Mouse (Mus musculus) hindbrain, embryonic 11.5 days (tissue): ENCODE results near the gene Tead1. TPM values are rescaled to one million over a fixed set of nuclear protein-coding genes. Genes with fewer than 3 reads are reported as not detected.

Source experiments
- ATAC-seq: fragments of 200-750 bp; cut with Nextera tagmentation; 2 replicates; pipeline ENCODE4 v1.8.0; 2017; ENCODE audit warnings: mild to moderate bottlenecking, moderate TSS enrichment, moderate library complexity; ENCODE audit not compliant: low FRiP score
- DNase-seq: peaks from one replicate; pipeline ENCODE4 v3.0.0-alpha.2; 2015; ENCODE audit warnings: low spot score
- H3K27ac ChIP-seq: fragments of 300-500 bp; sonication (generic); 2 replicates; pipeline ENCODE4 v1.5.1; 2014; ENCODE audit warnings: mild to moderate bottlenecking, low read depth, low read length
- H3K27me3 ChIP-seq: fragments of 300-500 bp; sonication (generic); 2 replicates; pipeline ENCODE4 v1.6.1; 2014; ENCODE audit warnings: mild to moderate bottlenecking, low read length, moderate library complexity, mixed read lengths; ENCODE audit not compliant: control insufficient read depth, insufficient read depth
- H3K36me3 ChIP-seq: fragments of 300-500 bp; sonication (generic); 2 replicates; pipeline ENCODE4 v1.6.1; 2014; ENCODE audit warnings: mild to moderate bottlenecking, low read length, moderate library complexity, mixed read lengths; ENCODE audit not compliant: control insufficient read depth, insufficient read depth
- H3K4me1 ChIP-seq: fragments of 300-500 bp; sonication (generic); replicated peaks from 2 replicates; pipeline ENCODE4 v1.6.1; 2014; ENCODE audit warnings: low read length, mixed read lengths; ENCODE audit not compliant: control insufficient read depth, insufficient read depth
- H3K4me2 ChIP-seq: fragments of 300-500 bp; sonication (generic); replicated peaks from 2 replicates; pipeline ENCODE4 v1.6.1; 2014; ENCODE audit warnings: mild to moderate bottlenecking, low read depth, low read length
- H3K4me3 ChIP-seq: fragments of 300-500 bp; sonication (generic); 2 replicates; pipeline ENCODE4 v1.5.1; 2014; ENCODE audit warnings: low read depth, low read length
- H3K9ac ChIP-seq: fragments of 300-500 bp; sonication (generic); 2 replicates; pipeline ENCODE4 v1.6.1; 2014; ENCODE audit warnings: low read depth, low read length
- H3K9me3 ChIP-seq: fragments of 300-500 bp; sonication (generic); 2 replicates; pipeline ENCODE4 v1.6.1; 2016; ENCODE audit warnings: low read length; ENCODE audit not compliant: control insufficient read depth
- WGBS: fragments of 180-500 bp; shearing (Covaris S2); extraction: QIAGEN DNeasy Blood & Tissue Kit; methylation state at CpG from one replicate; pipeline ENCODE4 v1.1.7; 2014; 5-methylcytosine and 5-hydroxymethylcytosine counted together
- polyA plus RNA-seq: library from polyadenylated mRNA; unstranded; fragments of >200 nt; fragmentation: Nextera tagmentation; extraction: Ambion mirVana; gene quantifications from 2 replicates; pipeline ENCODE4 v1.2.1, GENCODE M21; 2014

Gene Tead1
- polyA plus RNA-seq, 1 experiment from 2014 or later = 23.2 TPM

- H3K9ac ChIP-seq = peak overlapping the region; percentile 31; the same call in 1 of the 2 replicates
Measured at GRCm38 (mm10) chr7:112697162-112697841, 18.2 kb downstream of the Tead1 start.

GRCm38 (mm10) chr7:112700082-112700481 lies 21.0 kb downstream of the Tead1 start:
- DNase-seq (no peak), ATAC-seq (no peak)
- peaks cover 16% of the 10 kb centered on the region for H3K4me1 ChIP-seq
- WGBS = 56% methylated on average over 5 of the region's 5 CpGs
- H3K9ac ChIP-seq = no peak overlapping the region
- H3K9me3 ChIP-seq = no peaks in the 10 kb centered on the region
- no peaks in the 10 kb centered on the region for H3K36me3 ChIP-seq
- no peaks in the 10 kb centered on the region for H3K27me3 ChIP-seq
- H3K4me3 ChIP-seq = no peak overlapping the region
- no peak overlapping the region for H3K27ac ChIP-seq
- no peak overlapping the region for H3K4me2 ChIP-seq

More at GRCm38 (mm10) chr7:112697162-112697841, 18.2 kb downstream of the Tead1 start:
- no peaks in the 10 kb centered on the region for H3K36me3 ChIP-seq
- ATAC-seq (no peak), DNase-seq (peak; percentile 41)
- no peak overlapping the region for H3K4me3 ChIP-seq
- no peaks in the 10 kb centered on the region for H3K9me3 ChIP-seq
- H3K27ac ChIP-seq = peak overlapping the region; percentile 51; the same call in 1 of the 2 replicates
- H3K4me1 ChIP-seq = peaks cover 16% of the 10 kb centered on the region
- H3K4me2 ChIP-seq = no peak overlapping the region
- 10% methylated on average over 10 of the region's 10 CpGs for WGBS
- H3K27me3 ChIP-seq = no peaks in the 10 kb centered on the region

- no peaks in the 10 kb centered on the region for H3K36me3 ChIP-seq
- H3K27me3 ChIP-seq = no peaks in the 10 kb centered on the region
- WGBS = 80% methylated on average over 4 of the region's 4 CpGs
- H3K4me1 ChIP-seq = peaks cover 3% of the 10 kb centered on the region; the same call in 1 of the 2 replicates
- H3K4me2 ChIP-seq = no peak overlapping the region
- DNase-seq (no peak), ATAC-seq (no peak)
- H3K9me3 ChIP-seq = no peaks in the 10 kb centered on the region
- H3K4me3 ChIP-seq = no peak overlapping the region
- H3K27ac ChIP-seq = no peak overlapping the region
- H3K9ac ChIP-seq = no peak overlapping the region
Measured at GRCm38 (mm10) chr7:112703341-112703740, 24.2 kb downstream of the Tead1 start.

GRCm38 (mm10) chr7:112705870-112706269 lies 26.8 kb downstream of the Tead1 start:
- Histone ChIP-seq H3K4me1 (no peaks in the 10 kb centered on the region), H3K27ac (no peak overlapping the region), H3K27me3 (no peaks in the 10 kb centered on the region), H3K9me3 (no peaks in the 10 kb centered on the region), H3K4me3 (no peak overlapping the region), H3K36me3 (no peaks in the 10 kb centered on the region), H3K4me2 (no peak overlapping the region), H3K9ac (no peak overlapping the region)
- ATAC-seq (no peak), DNase-seq (no peak)
- WGBS = 84% methylated on average over 9 of the region's 9 CpGs

- H3K27me3 ChIP-seq = no peaks in the 10 kb centered on the region
- H3K27ac ChIP-seq = no peak overlapping the region
- H3K4me1 ChIP-seq = no peaks in the 10 kb centered on the region
- H3K4me3 ChIP-seq = no peak overlapping the region
- no peaks in the 10 kb centered on the region for H3K36me3 ChIP-seq
- H3K4me2 ChIP-seq = no peak overlapping the region
- H3K9ac ChIP-seq = no peak overlapping the region
- H3K9me3 ChIP-seq = no peaks in the 10 kb centered on the region
- DNase-seq (no peak), ATAC-seq (no peak)
- 93% methylated on average over 3 of the region's 4 CpGs for WGBS
Measured at GRCm38 (mm10) chr7:112706756-112707155, 27.6 kb downstream of the Tead1 start.

GRCm38 (mm10) chr7:112710409-112711107 lies 31.4 kb downstream of the Tead1 start:
- DNase-seq = no peak
- 90% methylated on average over 7 of the region's 7 CpGs for WGBS
- H3K4me2 ChIP-seq = no peak overlapping the region
- H3K9me3 ChIP-seq = no peaks in the 10 kb centered on the region
- H3K4me1 ChIP-seq = no peaks in the 10 kb centered on the region
- H3K36me3 ChIP-seq = no peaks in the 10 kb centered on the region
- H3K27ac ChIP-seq = no peak overlapping the region
- no peak overlapping the region for H3K4me3 ChIP-seq
- H3K27me3 ChIP-seq = no peaks in the 10 kb centered on the region
- no peak for ATAC-seq
- no peak overlapping the region for H3K9ac ChIP-seq

GRCm38 (mm10) chr7:112711977-112712376 lies 32.9 kb downstream of the Tead1 start:
- Histone ChIP-seq H3K9ac (no peak overlapping the region), H3K4me3 (no peak overlapping the region), H3K9me3 (no peaks in the 10 kb centered on the region), H3K27me3 (no peaks in the 10 kb centered on the region), H3K4me2 (no peak overlapping the region), H3K27ac (no peak overlapping the region), H3K36me3 (no peaks in the 10 kb centered on the region), H3K4me1 (no peaks in the 10 kb centered on the region)
- no peak for ATAC-seq
- 84% methylated on average over 5 of the region's 5 CpGs for WGBS
- DNase-seq = no peak

- DNase-seq = no peak
- no peaks in the 10 kb centered on the region for H3K36me3 ChIP-seq
- no peaks in the 10 kb centered on the region for H3K27me3 ChIP-seq
- no peak overlapping the region for H3K4me3 ChIP-seq
- WGBS = 69% methylated on average over 5 of the region's 5 CpGs
- no peaks in the 10 kb centered on the region for H3K9me3 ChIP-seq
- H3K4me1 ChIP-seq = peaks cover 5% of the 10 kb centered on the region; the same call in 1 of the 2 replicates
- ATAC-seq = no peak
- no peak overlapping the region for H3K27ac ChIP-seq
- no peak overlapping the region for H3K9ac ChIP-seq
- H3K4me2 ChIP-seq = no peak overlapping the region
Measured at GRCm38 (mm10) chr7:112713509-112713908, 34.4 kb downstream of the Tead1 start.

- no peak overlapping the region for H3K27ac ChIP-seq
- ATAC-seq = no peak
- H3K36me3 ChIP-seq = no peaks in the 10 kb centered on the region
- DNase-seq = no peak
- no peaks in the 10 kb centered on the region for H3K9me3 ChIP-seq
- peaks cover 5% of the 10 kb centered on the region; the same call in 1 of the 2 replicates for H3K4me1 ChIP-seq
- H3K9ac ChIP-seq = no peak overlapping the region
- H3K27me3 ChIP-seq = no peaks in the 10 kb centered on the region
- H3K4me2 ChIP-seq = no peak overlapping the region
- H3K4me3 ChIP-seq = no peak overlapping the region
- 66% methylated on average over 6 of the region's 6 CpGs for WGBS
Measured at GRCm38 (mm10) chr7:112714783-112715182, 35.7 kb downstream of the Tead1 start.
